Mouse (Mus musculus) embryonic facial prominence, embryonic 10.5 days (tissue): ENCODE results near the gene Lrrc4c. TPM values are rescaled to one million over a fixed set of nuclear protein-coding genes. Genes with fewer than 3 reads are reported as not detected.
A peak's percentile ranks its signal among the peaks of the same experiment; 100 is the strongest.

ENCODE experiments used
- DNase-seq: peaks from one replicate; pipeline ENCODE4 v3.0.0-alpha.2; 2017; ENCODE audit warnings: low spot score
- H3K27ac ChIP-seq: fragments of 300-500 bp; sonication (generic); replicated peaks from 2 replicates; pipeline ENCODE4 v1.5.1; 2016; ENCODE audit warnings: mild to moderate bottlenecking
- H3K27me3 ChIP-seq: fragments of 300-500 bp; sonication (generic); replicated peaks from 2 replicates; pipeline ENCODE4 v1.6.1; 2016; ENCODE audit warnings: low read depth, mild to moderate bottlenecking; ENCODE audit not compliant: poor library complexity, severe bottlenecking
- H3K36me3 ChIP-seq: fragments of 300-500 bp; sonication (generic); replicated peaks from 2 replicates; pipeline ENCODE4 v1.6.1; 2016; ENCODE audit warnings: mild to moderate bottlenecking, moderate library complexity
- H3K4me1 ChIP-seq: fragments of 300-500 bp; sonication (generic); 2 replicates; pipeline ENCODE4 v1.6.1; 2016
- H3K4me3 ChIP-seq: fragments of 300-500 bp; sonication (generic); 2 replicates; pipeline ENCODE4 v1.5.1; 2016; ENCODE audit warnings: mild to moderate bottlenecking, moderate library complexity
- H3K9me3 ChIP-seq: fragments of 300-500 bp; sonication (generic); 2 replicates; pipeline ENCODE4 v1.6.1; 2016; ENCODE audit warnings: mild to moderate bottlenecking
- WGBS: fragments of 180-500 bp; shearing (Covaris S2); methylation state at CpG from one replicate; pipeline ENCODE4 v1.1.7; 2016; 5-methylcytosine and 5-hydroxymethylcytosine counted together
- polyA plus RNA-seq: library from polyadenylated mRNA; unstranded; fragments of >200 nt; fragmentation: Nextera tagmentation; extraction: Ambion mirVana; gene quantifications from 2 replicates; pipeline ENCODE4 v1.2.1, GENCODE M21; 2016

The Lrrc4c gene
- polyA plus RNA-seq, 1 experiment from 2014 or later, result 0.69 TPM

DNA sequence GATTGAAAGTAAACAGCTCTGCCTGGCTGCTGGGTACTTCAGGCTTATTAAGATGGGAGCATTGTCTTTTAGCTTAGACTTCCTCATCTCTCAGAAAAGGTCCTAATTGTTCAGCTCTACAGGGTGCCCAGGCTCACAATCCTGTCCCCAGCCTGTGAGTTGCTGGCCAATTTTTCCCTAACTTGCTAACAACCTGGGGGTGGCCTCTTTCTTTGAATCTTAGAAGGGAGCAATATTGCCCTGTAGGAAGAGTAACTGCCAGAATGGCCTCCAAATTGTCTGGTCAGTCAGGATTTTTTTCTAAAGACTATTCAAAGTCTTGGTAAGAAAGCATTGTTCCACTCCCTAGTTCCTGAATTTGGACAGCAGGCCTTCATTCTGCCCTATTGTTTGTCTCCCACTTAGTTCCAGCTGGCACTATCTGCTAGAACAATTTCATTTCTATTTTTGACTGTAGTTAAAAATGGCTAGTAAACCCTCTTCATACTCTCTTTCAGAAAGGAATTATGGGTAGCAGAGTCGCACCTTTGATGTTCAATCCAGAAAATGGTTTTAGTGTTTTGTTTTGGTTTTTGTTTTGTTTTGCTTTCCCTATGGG lies 262.3 kb downstream of the Lrrc4c start:
- no peak overlapping the region for H3K27ac ChIP-seq
- H3K4me1 ChIP-seq, result no peaks in the 10 kb centered on the region
- no peaks in the 10 kb centered on the region for H3K36me3 ChIP-seq
- H3K4me3 ChIP-seq, result no peak overlapping the region
- no peaks in the 10 kb centered on the region for H3K9me3 ChIP-seq
- no peaks in the 10 kb centered on the region for H3K27me3 ChIP-seq
- 80% methylated on average over 1 of the region's 1 CpGs for WGBS
- DNase-seq, result no peak

DNA sequence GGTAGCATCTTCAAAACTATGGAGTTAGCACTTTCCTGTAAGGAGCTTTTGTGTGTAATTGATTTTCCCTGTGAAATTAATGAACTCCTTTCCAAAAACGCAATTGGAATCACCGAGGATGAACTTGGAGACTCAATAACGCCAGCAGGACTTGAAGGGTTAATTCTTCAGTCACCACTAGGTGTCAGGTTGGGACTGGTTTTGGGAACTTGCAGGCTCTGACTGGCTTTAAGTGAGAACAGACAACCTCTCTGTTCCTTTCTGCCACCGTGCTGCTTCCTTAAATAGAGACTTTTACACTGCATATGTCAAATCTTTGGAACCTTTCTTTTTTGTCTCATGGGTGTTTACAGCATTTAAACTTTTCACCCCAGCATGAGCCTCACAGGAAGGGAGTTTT lies 267.7 kb downstream of the Lrrc4c start:
- 7% methylated on average over 4 of the region's 4 CpGs for WGBS
- no peaks in the 10 kb centered on the region for H3K9me3 ChIP-seq

GRCm38 (mm10) chr2:96604801-96605200 lies 286.8 kb downstream of the Lrrc4c start:
- Histone ChIP-seq H3K27ac (no peak overlapping the region), H3K4me1 (no peaks in the 10 kb centered on the region), H3K36me3 (no peaks in the 10 kb centered on the region), H3K9me3 (no peaks in the 10 kb centered on the region), H3K27me3 (no peaks in the 10 kb centered on the region), H3K4me3 (no peak overlapping the region)
- DNase-seq, result no peak
- WGBS, result 90% methylated on average over 3 of the region's 3 CpGs

More for the DNA sequence above, 267.7 kb downstream of the Lrrc4c start:
- Histone ChIP-seq H3K27me3 (no peaks in the 10 kb centered on the region), H3K27ac (no peak overlapping the region), H3K36me3 (no peaks in the 10 kb centered on the region), H3K4me1 (no peaks in the 10 kb centered on the region), H3K4me3 (no peak overlapping the region)
- peak; percentile 60 for DNase-seq

DNA sequence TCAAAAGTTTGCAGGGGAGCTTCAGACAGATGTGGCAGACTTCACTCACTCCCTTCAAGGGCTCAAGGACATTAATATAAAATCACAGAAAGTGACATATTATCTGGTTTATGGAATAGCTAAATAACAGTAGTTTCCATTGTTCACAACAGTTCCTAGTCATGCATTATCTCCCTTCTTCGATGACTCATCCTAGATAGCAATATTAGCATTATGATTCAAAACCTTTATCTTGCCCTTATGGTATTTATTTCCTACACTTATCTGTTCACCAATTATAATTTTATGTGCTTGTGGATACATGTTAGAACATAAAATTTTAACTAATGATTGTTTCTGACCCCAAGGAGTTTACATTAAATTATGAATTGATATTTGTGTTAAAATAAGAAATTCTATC lies 296.2 kb downstream of the Lrrc4c start:
- WGBS, result 83% methylated on average over 1 of the region's 1 CpGs
- Histone ChIP-seq H3K27me3 (no peaks in the 10 kb centered on the region), H3K36me3 (no peaks in the 10 kb centered on the region), H3K4me3 (no peak overlapping the region), H3K9me3 (no peaks in the 10 kb centered on the region), H3K4me1 (no peaks in the 10 kb centered on the region), H3K27ac (no peak overlapping the region)
- DNase-seq, result no peak

GRCm38 (mm10) chr2:96618691-96619205 lies 300.8 kb downstream of the Lrrc4c start:
- WGBS, result 75% methylated on average over 6 of the region's 6 CpGs
- H3K4me3 ChIP-seq, result no peak overlapping the region
- no peaks in the 10 kb centered on the region for H3K27me3 ChIP-seq
- no peak overlapping the region for H3K27ac ChIP-seq
- H3K36me3 ChIP-seq, result no peaks in the 10 kb centered on the region
- no peaks in the 10 kb centered on the region for H3K9me3 ChIP-seq
- no peaks in the 10 kb centered on the region for H3K4me1 ChIP-seq
- DNase-seq, result no peak

- Histone ChIP-seq H3K9me3 (no peaks in the 10 kb centered on the region), H3K27me3 (no peaks in the 10 kb centered on the region), H3K36me3 (no peaks in the 10 kb centered on the region), H3K27ac (no peak overlapping the region), H3K4me1 (no peaks in the 10 kb centered on the region), H3K4me3 (no peak overlapping the region)
- no peak for DNase-seq
- WGBS, result 69% methylated on average over 4 of the region's 4 CpGs
Measured at GRCm38 (mm10) chr2:96667113-96667512, 349.1 kb downstream of the Lrrc4c start.

DNA sequence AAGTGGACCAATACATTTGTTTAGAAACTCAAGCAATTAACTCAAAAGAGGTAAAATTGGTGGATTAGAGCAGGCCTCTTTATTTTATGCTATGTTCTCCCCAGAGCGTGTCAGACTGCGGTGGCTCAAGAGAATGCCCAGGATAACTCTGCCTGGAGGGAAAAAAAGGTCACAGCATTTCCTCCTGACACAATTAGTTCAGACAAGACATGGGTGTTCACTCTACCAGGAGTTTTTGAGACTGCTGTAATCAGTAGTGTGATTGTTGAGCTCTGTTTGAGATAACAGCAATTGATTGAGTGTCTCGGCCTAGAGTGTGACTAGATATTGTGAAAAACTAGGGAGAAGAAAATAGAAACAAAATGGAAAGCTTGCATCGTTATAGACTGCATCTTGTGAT lies 363.8 kb downstream of the Lrrc4c start:
- no peak for DNase-seq
- no peak overlapping the region for H3K4me3 ChIP-seq

DNA sequence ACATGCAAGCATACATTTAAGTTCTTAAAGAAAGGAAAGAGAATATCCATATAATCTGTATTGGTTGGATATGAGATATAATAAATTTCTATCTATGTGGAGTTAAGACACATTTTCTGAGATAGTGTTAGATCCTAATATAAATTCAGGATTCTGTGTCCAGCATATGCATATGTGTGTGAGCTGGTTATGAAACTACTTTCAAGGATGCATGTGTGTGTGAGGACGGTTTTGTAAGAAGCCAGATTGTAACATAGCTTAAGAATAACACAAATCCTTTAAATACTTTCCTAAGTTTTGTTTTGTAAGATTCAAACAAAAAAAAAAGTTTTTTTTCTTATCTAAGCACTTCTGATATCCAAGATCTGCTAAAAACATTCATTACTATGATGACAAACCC lies 367.4 kb downstream of the Lrrc4c start:
- H3K36me3 ChIP-seq, result no peaks in the 10 kb centered on the region
- no peaks in the 10 kb centered on the region for H3K27me3 ChIP-seq
- 77% methylated on average over 1 of the region's 1 CpGs for WGBS

More for the DNA sequence above, 363.8 kb downstream of the Lrrc4c start:
- H3K36me3 ChIP-seq, result no peaks in the 10 kb centered on the region
- H3K9me3 ChIP-seq, result no peaks in the 10 kb centered on the region
- no peak overlapping the region for H3K27ac ChIP-seq
- H3K27me3 ChIP-seq, result no peaks in the 10 kb centered on the region
- 55% methylated on average over 4 of the region's 4 CpGs for WGBS
- H3K4me1 ChIP-seq, result no peaks in the 10 kb centered on the region

DNA sequence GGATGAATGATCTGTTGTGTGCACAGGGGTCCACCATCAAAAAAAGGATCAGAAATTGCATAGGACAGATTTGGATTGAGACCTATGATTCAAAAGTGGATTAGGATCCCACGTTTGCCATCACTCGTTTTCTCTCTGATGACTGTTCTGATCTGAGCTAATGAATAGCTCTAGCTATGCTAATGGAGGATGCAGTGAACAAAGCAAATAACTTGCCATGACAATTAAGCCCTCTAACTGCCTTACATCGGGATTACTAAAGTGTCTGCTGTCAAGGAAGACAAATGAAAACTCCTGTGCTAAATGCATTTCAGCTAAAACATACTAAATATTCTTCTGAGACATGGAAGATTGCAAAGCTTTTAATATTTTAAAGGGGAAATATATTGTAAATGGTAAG lies 387.0 kb downstream of the Lrrc4c start:
- Histone ChIP-seq H3K4me1 (no peaks in the 10 kb centered on the region), H3K27ac (no peak overlapping the region), H3K36me3 (no peaks in the 10 kb centered on the region), H3K4me3 (no peak overlapping the region), H3K27me3 (no peaks in the 10 kb centered on the region), H3K9me3 (no peaks in the 10 kb centered on the region)
- no peak for DNase-seq
- WGBS, result 39% methylated on average over 3 of the region's 3 CpGs

More for the DNA sequence above, 367.4 kb downstream of the Lrrc4c start:
- DNase-seq, result no peak
- H3K4me1 ChIP-seq, result no peaks in the 10 kb centered on the region
- H3K9me3 ChIP-seq, result no peaks in the 10 kb centered on the region
- H3K27ac ChIP-seq, result no peak overlapping the region
- no peak overlapping the region for H3K4me3 ChIP-seq

GRCm38 (mm10) chr2:96707772-96708350 lies 389.9 kb downstream of the Lrrc4c start:
- 67% methylated on average over 4 of the region's 4 CpGs for WGBS
- Histone ChIP-seq H3K9me3 (no peaks in the 10 kb centered on the region), H3K4me1 (no peaks in the 10 kb centered on the region), H3K27ac (no peak overlapping the region), H3K36me3 (no peaks in the 10 kb centered on the region), H3K4me3 (no peak overlapping the region), H3K27me3 (no peaks in the 10 kb centered on the region)
- DNase-seq, result no peak

GRCm38 (mm10) chr2:96714561-96714960 lies 396.6 kb downstream of the Lrrc4c start:
- H3K9me3 ChIP-seq, result no peaks in the 10 kb centered on the region
- H3K4me3 ChIP-seq, result no peak overlapping the region
- H3K36me3 ChIP-seq, result no peaks in the 10 kb centered on the region
- DNase-seq, result no peak
- no peaks in the 10 kb centered on the region for H3K4me1 ChIP-seq
- no peaks in the 10 kb centered on the region for H3K27me3 ChIP-seq
- 89% methylated on average over 7 of the region's 7 CpGs for WGBS
- H3K27ac ChIP-seq, result no peak overlapping the region

DNA sequence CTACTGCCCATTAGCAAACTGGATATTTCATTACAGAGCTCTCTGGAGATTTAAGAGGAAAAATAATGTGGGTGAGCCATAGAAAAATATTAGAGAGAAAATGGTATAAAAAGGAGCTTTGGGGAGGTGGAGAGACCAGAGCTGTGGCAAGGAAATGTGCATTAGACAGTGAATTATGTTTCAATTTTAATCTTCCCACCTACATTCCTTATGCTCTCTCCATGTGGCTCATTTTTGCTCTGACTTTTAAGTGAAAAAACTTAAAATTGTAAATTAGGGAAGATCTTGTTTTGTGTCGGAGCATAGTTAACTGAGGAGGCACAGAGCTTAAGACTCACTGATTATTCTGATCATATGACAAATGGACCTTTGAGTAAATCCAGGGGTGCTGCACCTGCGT lies 399.4 kb downstream of the Lrrc4c start:
- no peaks in the 10 kb centered on the region for H3K27me3 ChIP-seq
- DNase-seq, result no peak
- no peaks in the 10 kb centered on the region for H3K9me3 ChIP-seq
- H3K4me3 ChIP-seq, result no peak overlapping the region
- H3K27ac ChIP-seq, result no peak overlapping the region
- no peaks in the 10 kb centered on the region for H3K4me1 ChIP-seq
- no peaks in the 10 kb centered on the region for H3K36me3 ChIP-seq
- WGBS, result 82% methylated on average over 2 of the region's 2 CpGs

DNA sequence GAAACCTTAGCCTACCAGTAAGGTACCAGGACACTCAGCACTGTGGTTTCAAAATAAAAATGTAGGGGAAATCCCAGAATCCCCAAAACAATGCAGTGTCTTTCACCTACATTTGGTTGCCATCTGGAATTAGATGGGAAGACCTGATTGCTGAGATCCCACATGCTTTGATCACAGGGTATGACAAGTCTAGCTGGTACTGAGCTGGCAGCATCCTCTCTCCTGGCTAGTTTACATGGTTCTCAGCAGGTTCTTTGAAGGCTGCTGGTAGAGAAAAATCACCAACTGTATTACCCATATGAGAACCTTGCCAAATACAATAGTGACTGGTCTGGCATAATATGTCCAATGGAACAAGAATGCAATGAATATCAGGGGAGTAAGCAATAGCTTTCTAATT lies 405.4 kb downstream of the Lrrc4c start:
- Histone ChIP-seq H3K4me1 (no peaks in the 10 kb centered on the region), H3K27me3 (no peaks in the 10 kb centered on the region), H3K4me3 (no peak overlapping the region), H3K27ac (no peak overlapping the region), H3K9me3 (no peaks in the 10 kb centered on the region), H3K36me3 (no peaks in the 10 kb centered on the region)
- DNase-seq, result no peak
